Mouse (Mus musculus): Measurements from ENCODE around the gene Clca2.
"Not testable (repeated sequence)": the region's sequence is repeated elsewhere in the genome, so short reads cannot be mapped to it uniquely, and the experiment has no call there.

The Clca2 gene

GRCm38 (mm10) chr3:145083081-145083480 is 16.2 kb downstream of the Clca2 start:
- no peak for DNase-seq

- no peak for DNase-seq
Observed at GRCm38 (mm10) chr3:145080904-145081303, 18.3 kb downstream of the Clca2 start.

DNA sequence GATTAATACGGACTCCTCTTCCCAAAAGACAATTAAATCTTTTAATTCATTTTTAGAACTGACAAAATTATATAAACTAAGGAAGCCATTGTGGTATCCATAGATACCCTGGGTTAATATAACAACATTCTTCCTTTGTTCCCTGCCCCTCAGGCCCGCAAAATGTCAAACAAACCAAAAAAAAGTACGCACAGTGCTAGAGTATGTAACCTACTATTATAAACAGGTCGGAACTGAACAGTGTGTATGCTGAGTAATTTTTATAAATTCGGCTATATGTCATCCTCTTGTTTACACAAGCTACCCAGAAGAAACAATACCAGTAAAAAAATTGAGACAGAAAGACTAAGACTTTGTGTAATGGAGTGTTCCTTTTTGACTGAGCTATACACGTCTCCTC is 20.8 kb downstream of the Clca2 start:
- DNase-seq = no peak

- DNase-seq = no peak
Observed at GRCm38 (mm10) chr3:145072339-145072738, 26.9 kb downstream of the Clca2 start.

DNA sequence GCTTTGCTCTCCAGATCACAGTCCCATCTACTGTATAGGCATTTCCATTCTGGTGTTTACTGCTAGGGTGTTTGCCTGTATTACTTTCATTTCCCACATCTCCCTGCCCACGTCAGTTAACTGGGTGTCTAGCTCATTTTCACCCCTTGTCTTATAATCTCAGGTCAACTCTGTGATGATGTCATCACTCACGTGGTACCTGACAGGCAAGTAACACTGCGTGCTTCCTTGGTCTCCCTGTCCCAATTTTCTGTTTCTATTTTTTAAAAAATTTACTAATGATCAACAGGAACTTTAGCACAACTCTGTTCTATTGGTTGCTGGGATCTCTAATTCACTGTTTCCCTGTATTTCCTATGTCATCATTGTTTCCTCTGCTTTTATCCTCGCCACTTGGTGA is 30.3 kb downstream of the Clca2 start:
- DNase-seq = no peak

GRCm38 (mm10) chr3:145055138-145055537 is 44.1 kb downstream of the Clca2 start:
- not testable (repeated sequence) for DNase-seq

GRCm38 (mm10) chr3:145049820-145050219 is 49.4 kb downstream of the Clca2 start:
- no peak for DNase-seq

DNA sequence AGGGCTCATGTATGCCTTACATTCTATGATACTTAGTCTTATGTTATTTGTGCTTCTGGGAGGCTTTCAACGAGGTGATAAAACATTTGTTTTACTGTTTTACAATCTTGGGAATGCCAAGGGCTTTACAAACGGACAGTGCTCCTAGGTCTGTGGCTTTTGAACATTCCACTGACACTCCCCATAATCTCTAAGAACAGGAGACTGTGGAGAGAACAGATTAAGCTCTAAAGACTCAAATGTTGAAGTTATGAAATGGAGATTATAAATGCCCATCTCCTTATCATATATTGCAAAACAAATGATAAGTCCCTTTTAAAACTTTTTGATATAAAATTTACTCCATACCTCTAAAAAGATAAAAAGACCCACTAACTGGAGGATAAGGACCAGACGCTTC is 60.4 kb downstream of the Clca2 start:
- no peak for DNase-seq

- DNase-seq = no peak
Observed at GRCm38 (mm10) chr3:145032676-145033075, 66.6 kb downstream of the Clca2 start, which contains the start of gene Clca1. Gene Clca1, minus strand, starts transcription at chr3:145032776.

GRCm38 (mm10) chr3:145028036-145028435 is 71.2 kb downstream of the Clca2 start:
- no peak for DNase-seq

GRCm38 (mm10) chr3:145026750-145027149 is 72.5 kb downstream of the Clca2 start:
- peak; percentile 27 for DNase-seq

All from thymus, postnatal 14 days (tissue).